Mouse (Mus musculus) limb, embryonic 14.5 days (tissue): ENCODE measurements around the gene Serbp1. TPM values are rescaled to one million over a fixed set of nuclear protein-coding genes. Genes with fewer than 3 reads are reported as not detected.
A peak's percentile ranks its signal among the peaks of the same experiment; 100 is the strongest.

Source experiments
- ATAC-seq: fragments of 200-750 bp; cut with Nextera tagmentation; 2 replicates; pipeline ENCODE4 v1.8.0; 2017; ENCODE audit warnings: low read depth, moderate number of reproducible peaks, moderate TSS enrichment; ENCODE audit not compliant: low FRiP score
- DNase-seq: peaks from one replicate; pipeline ENCODE4 v3.0.0-alpha.2; 2015; ENCODE audit warnings: low spot score
- H3K27ac ChIP-seq: fragments of 300-500 bp; sonication (generic); replicated peaks from 2 replicates; pipeline ENCODE4 v1.5.1; 2014; ENCODE audit warnings: low read depth, mild to moderate bottlenecking, low read length, moderate library complexity, mixed read lengths
- H3K27me3 ChIP-seq: fragments of 300-500 bp; sonication (generic); 2 replicates; pipeline ENCODE4 v1.6.1; 2014; ENCODE audit warnings: low read length, mixed read lengths; ENCODE audit not compliant: control insufficient read depth, insufficient read depth
- H3K36me3 ChIP-seq: fragments of 300-500 bp; sonication (generic); 2 replicates; pipeline ENCODE4 v1.6.1; 2014; ENCODE audit warnings: mild to moderate bottlenecking, low read length, moderate library complexity, mixed read lengths; ENCODE audit not compliant: control insufficient read depth, insufficient read depth
- H3K4me1 ChIP-seq: fragments of 300-500 bp; sonication (generic); 2 replicates; pipeline ENCODE4 v1.6.1; 2014; ENCODE audit warnings: antibody characterized with exemption, low read length, mixed read lengths; ENCODE audit not compliant: control insufficient read depth, insufficient read depth
- H3K4me2 ChIP-seq: fragments of 300-500 bp; sonication (generic); replicated peaks from 2 replicates; pipeline ENCODE4 v1.6.1; 2014; ENCODE audit warnings: low read depth, mild to moderate bottlenecking, low read length, moderate library complexity; ENCODE audit not compliant: severe bottlenecking
- H3K4me3 ChIP-seq: fragments of 300-500 bp; sonication (generic); replicated peaks from 2 replicates; pipeline ENCODE4 v1.5.1; 2014; ENCODE audit warnings: low read length
- H3K9ac ChIP-seq: fragments of 300-500 bp; sonication (generic); 2 replicates; pipeline ENCODE4 v1.6.1; 2014; ENCODE audit warnings: mild to moderate bottlenecking, low read depth, low read length, moderate library complexity; ENCODE audit not compliant: severe bottlenecking
- H3K9me3 ChIP-seq: fragments of 300-500 bp; sonication (generic); 2 replicates; pipeline ENCODE4 v1.6.1; 2016; ENCODE audit warnings: low read length; ENCODE audit not compliant: control insufficient read depth
- POLR2A ChIP-seq: fragments of 200-500 bp; IDR thresholded peaks from 2 replicates; pipeline ENCODE4 v1.8.0; 2012; ENCODE audit warnings: inconsistent platforms, mild to moderate bottlenecking, moderate library complexity, borderline replicate concordance; ENCODE audit not compliant: insufficient read depth, insufficient read length; ENCODE audit errors: extremely low read depth
- WGBS: fragments of 180-500 bp; shearing (Covaris S2); extraction: QIAGEN DNeasy Blood & Tissue Kit; methylation state at CpG from one replicate; pipeline ENCODE4 v1.1.7; 2014; 5-methylcytosine and 5-hydroxymethylcytosine counted together
- polyA plus RNA-seq, 2 experiments: library from polyadenylated mRNA; depleted of rRNA in 1 of 2; stranded (reverse) in 1 of 2; unstranded in 1 of 2; fragments of >200 nt; fragmentation: Nextera tagmentation in 1 of 2; extraction: Ambion mirVana in 1 of 2; gene quantifications; 2 replicates each; pipeline versions ENCODE4 v1.2.1 to v1.2.3; 2012 to 2014

The Serbp1 gene
- polyA plus RNA-seq, 2 experiments, result 465 to 481 TPM

DNA sequence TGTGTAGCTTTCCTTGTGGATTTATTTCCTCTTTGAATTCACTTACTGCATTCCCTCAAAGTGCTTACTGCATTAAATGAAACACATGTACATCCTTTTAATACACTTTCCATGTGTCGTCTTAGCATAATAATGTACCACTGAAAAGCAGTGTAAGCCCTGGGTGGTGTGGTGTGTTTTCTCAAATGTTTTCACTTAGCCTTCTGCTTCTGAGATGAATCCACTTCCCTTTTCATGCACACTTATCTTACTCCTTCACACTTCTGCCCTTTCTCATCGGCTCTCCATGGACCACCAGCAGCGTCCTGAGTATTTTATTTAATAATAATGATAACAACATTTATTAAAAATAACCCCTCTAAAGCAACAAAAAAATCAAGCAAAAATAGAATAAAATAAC lies 71.8 kb downstream of the Serbp1 start:
- no peak overlapping the region for H3K4me3 ChIP-seq
- DNase-seq (no peak), ATAC-seq (no peak)
- H3K9me3 ChIP-seq, result no peaks in the 10 kb centered on the region
- no peaks in the 10 kb centered on the region for H3K27me3 ChIP-seq
- no peak for TF ChIP-seq POLR2A
- H3K36me3 ChIP-seq, result no peaks in the 10 kb centered on the region
- 78% methylated on average over 3 of the region's 3 CpGs for WGBS
- H3K27ac ChIP-seq, result no peak overlapping the region
- H3K4me1 ChIP-seq, result no peaks in the 10 kb centered on the region
- no peak overlapping the region for H3K4me2 ChIP-seq
- H3K9ac ChIP-seq, result no peak overlapping the region

DNA sequence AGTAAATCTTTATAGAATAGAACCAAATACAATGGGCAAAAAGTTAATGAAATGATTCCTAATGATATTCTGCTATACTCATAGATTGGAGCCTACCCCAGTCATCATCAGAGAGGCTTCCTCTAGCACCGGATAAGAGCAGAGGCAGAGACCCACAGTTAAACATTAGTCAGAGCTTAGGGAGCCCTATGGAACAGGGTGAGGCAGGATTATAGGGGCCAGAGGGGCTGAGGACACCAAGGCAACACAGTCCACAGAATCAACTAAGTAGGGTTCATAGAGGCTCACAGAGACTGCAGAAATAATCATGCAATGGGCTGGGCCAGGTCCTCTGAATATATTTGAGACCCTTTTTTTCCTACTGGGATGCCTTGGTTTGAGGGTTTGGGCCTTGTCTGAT lies 76.7 kb downstream of the Serbp1 start:
- Histone ChIP-seq H3K4me1 (no peaks in the 10 kb centered on the region), H3K36me3 (no peaks in the 10 kb centered on the region), H3K9ac (no peak overlapping the region), H3K4me2 (no peak overlapping the region), H3K27me3 (no peaks in the 10 kb centered on the region), H3K27ac (no peak overlapping the region), H3K9me3 (no peaks in the 10 kb centered on the region), H3K4me3 (no peak overlapping the region)
- no peak for ATAC-seq
- TF ChIP-seq POLR2A, result no peak
- WGBS, result 85% methylated on average over 1 of the region's 1 CpGs
- no peak for DNase-seq

- Histone ChIP-seq H3K9me3 (no peaks in the 10 kb centered on the region), H3K4me3 (no peak overlapping the region), H3K36me3 (no peaks in the 10 kb centered on the region), H3K27ac (no peak overlapping the region), H3K27me3 (no peaks in the 10 kb centered on the region), H3K4me1 (no peaks in the 10 kb centered on the region), H3K9ac (no peak overlapping the region), H3K4me2 (no peak overlapping the region)
- DNase-seq (no peak), ATAC-seq (no peak)
- WGBS, result 57% methylated on average over 5 of the region's 5 CpGs
- no peak for TF ChIP-seq POLR2A
Observed at GRCm38 (mm10) chr6:67317068-67317467, 79.1 kb downstream of the Serbp1 start.

GRCm38 (mm10) chr6:67317827-67318338 lies 79.9 kb downstream of the Serbp1 start:
- ATAC-seq (no peak), DNase-seq (no peak)
- TF ChIP-seq POLR2A, result no peak
- no peak overlapping the region for H3K4me3 ChIP-seq
- no peak overlapping the region for H3K27ac ChIP-seq
- H3K9me3 ChIP-seq, result no peaks in the 10 kb centered on the region
- no peak overlapping the region for H3K9ac ChIP-seq
- WGBS, result 79% methylated on average over 8 of the region's 8 CpGs
- no peaks in the 10 kb centered on the region for H3K4me1 ChIP-seq
- H3K4me2 ChIP-seq, result no peak overlapping the region
- H3K36me3 ChIP-seq, result no peaks in the 10 kb centered on the region
- H3K27me3 ChIP-seq, result no peaks in the 10 kb centered on the region

DNA sequence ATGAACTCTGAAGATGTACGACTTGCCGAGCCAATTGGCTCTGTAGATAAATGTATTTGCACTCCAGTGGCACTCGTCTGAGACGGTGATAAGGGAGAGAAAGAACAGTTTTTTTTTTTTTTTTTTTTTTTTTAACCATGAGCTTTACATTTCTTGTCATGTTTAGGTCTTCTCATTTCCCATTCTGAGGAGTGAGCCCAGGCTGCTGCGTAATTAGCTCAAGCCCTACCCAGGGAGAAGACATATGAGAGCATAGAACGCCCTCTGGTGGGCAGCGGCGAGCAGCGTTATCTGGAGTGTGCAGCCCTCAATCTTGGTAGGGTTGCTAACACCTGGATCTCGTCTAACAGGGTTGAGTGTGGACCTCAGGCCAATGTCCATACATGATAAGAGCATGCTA lies 80.5 kb downstream of the Serbp1 start:
- Histone ChIP-seq H3K4me1 (no peaks in the 10 kb centered on the region), H3K36me3 (no peaks in the 10 kb centered on the region), H3K4me2 (no peak overlapping the region), H3K9me3 (no peaks in the 10 kb centered on the region), H3K27me3 (no peaks in the 10 kb centered on the region), H3K27ac (no peak overlapping the region), H3K9ac (no peak overlapping the region), H3K4me3 (no peak overlapping the region)
- WGBS, result 36% methylated on average over 10 of the region's 10 CpGs
- no peak for TF ChIP-seq POLR2A
- ATAC-seq (no peak), DNase-seq (peak; percentile 45)

DNA sequence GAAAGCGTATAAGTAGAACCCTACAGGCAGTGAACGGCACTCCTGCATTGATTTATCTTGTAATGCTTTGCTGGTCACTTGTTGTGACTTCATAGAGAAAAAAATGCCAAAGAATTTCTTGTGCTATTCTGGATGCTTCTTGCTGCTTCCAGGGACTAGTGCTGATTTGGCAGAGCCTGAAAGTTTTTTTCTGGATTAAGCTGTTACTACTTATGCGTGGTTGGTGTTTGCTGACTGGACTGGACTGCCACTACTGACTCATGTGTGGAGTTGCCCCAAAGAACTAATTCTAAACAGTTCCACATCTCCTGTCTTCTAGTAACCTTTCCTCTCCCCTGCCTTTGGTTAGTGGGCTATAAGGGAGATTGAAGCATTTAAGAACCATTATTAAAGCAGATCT lies 85.8 kb downstream of the Serbp1 start:
- DNase-seq (no peak), ATAC-seq (no peak)
- no peak for TF ChIP-seq POLR2A
- Histone ChIP-seq H3K27me3 (no peaks in the 10 kb centered on the region), H3K4me3 (no peak overlapping the region), H3K9ac (no peak overlapping the region), H3K36me3 (no peaks in the 10 kb centered on the region), H3K4me1 (no peaks in the 10 kb centered on the region), H3K9me3 (no peaks in the 10 kb centered on the region), H3K4me2 (no peak overlapping the region), H3K27ac (no peak overlapping the region)
- whole genome bisulfite sequencing, result 90% methylated on average over 3 of the region's 3 CpGs
